Mouse (Mus musculus) mouse embryonic stem cell (cell line): ENCODE results near the gene Gfm1.

ENCODE experiments used
- in situ Hi-C, 2 experiments: fragments of 300-500 bp; cut with MboI; formaldehyde crosslinking; loops; 1 replicate in 1 of 2; 3 replicates in 1 of 2; pipeline ENCODE4 v1.14.3; 2019 to 2020; ENCODE audit warnings: low sequenced_read_pairs in 2 of 2, low pct_unique_long_range_greater_than_20kb in 1 of 2, mixed read lengths in 1 of 2; ENCODE audit not compliant: unreplicated experiment in 1 of 2

Gfm1 gene

DNA sequence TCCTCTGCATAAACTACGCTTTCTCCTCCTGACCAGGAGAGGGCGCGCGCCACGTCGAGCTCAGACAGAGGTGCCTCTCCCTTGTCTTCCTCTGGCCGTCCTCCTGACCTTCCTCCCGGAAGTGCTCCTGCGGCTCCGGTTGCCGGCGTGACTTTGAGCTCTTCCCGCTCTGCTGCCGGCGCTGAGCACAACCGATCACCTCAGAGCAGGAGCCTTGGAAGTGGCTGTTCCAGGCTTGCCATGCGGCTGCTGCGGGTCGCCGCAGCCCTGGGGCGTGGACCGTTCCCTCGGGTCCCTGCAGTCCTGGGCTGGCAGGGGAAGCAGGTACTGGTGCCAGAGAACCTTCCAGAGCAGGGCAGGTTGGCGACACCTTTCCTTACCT is at the start of gene Gfm1:
Gene Gfm1, plus strand, starts transcription at position 98 of the 382 bp plus-strand sequence.
- in situ Hi-C loops = no loop called here

DNA sequence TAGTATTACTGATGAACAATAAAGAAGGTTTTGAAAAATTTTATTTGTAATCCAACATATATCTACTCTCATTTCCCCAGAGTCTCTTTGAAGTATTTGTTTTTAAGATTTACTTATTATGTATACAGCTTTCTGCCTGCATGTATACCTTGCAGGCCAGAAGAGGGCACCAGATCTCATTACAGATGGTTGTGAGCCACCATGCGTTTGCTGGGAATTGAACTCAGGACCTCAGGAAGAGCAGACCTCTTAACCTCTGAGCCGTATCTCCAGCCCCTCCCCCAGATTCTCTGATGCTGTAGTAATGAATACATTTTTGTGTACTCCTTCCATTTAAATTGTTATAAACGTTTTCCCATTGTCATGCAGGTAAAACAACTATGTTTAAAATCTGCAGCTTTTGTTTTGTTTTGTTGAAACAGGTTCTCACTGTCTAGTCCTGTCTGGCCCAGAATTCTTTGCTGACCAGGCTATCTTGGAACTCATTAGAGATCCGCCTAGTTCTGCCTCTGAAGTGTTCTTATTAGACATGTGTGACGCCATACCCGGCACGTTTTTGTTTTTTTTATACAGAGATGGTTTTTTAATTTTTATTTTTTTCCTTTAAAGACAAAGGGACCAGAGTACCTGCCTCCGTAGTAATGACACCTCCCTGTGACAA is 428 bp upstream of the Gfm1 start:
- in situ Hi-C loops = no loop called here

DNA sequence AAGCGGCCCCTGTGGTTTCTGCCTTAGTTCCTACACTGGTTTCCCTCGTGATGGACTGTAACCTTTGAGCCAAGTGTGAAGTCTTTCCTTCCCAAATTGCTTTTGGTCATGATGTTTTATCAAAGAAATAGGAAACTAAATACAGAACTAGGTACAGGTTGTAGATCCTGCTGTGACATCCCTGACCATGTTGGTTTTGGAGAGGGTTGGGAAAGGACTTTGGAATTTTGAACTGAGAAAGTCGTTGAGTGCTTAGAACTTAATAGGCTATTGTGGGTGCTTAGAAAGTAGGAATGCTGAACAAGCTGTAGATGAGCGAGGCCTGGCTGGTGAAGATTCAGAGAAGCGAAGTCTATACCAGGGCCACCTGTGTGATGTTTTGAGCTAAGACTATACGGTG is 4.1 kb downstream of the Gfm1 start:
- in situ Hi-C loops = no loop called here

DNA sequence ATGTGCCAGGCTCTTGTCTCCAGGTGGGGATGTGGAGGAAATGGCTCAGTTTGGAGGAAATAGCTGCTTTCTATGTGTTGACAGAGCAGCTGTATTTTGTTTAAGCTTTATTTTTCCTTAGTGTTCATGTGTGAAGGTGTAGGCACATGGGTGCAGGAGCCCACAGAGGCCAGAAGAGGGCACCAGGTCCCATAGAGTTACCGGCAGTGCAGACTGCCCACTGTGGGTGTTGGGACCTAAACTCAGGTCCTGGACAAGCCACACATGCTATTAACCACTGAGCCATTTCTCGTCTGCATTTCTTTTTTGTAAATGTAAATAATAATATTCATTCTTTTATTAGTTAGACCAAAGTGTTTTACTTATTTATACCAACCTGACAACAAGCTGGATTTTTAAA is 17.2 kb downstream of the Gfm1 start:
- in situ Hi-C loops = no loop called here

DNA sequence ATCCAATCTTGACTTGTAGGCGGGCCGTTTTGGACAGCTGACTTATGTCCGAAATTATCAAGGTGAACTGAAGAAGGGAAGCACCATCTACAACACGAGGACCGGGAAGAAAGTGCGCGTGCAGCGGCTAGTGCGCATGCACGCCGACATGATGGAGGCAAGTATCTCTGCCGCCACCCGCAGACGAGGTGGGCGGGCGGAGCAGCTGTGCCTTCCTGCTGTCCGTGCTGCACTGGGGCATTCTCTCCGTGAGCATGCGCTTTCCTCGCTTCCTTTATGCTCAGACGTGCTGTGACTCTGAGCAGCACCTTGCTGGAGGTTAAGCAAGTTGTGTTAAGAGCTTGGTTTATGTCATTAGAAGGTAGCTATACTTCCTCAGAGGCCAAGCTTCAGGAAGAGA is 19.8 kb downstream of the Gfm1 start:
- in situ Hi-C loops = no loop called here

DNA sequence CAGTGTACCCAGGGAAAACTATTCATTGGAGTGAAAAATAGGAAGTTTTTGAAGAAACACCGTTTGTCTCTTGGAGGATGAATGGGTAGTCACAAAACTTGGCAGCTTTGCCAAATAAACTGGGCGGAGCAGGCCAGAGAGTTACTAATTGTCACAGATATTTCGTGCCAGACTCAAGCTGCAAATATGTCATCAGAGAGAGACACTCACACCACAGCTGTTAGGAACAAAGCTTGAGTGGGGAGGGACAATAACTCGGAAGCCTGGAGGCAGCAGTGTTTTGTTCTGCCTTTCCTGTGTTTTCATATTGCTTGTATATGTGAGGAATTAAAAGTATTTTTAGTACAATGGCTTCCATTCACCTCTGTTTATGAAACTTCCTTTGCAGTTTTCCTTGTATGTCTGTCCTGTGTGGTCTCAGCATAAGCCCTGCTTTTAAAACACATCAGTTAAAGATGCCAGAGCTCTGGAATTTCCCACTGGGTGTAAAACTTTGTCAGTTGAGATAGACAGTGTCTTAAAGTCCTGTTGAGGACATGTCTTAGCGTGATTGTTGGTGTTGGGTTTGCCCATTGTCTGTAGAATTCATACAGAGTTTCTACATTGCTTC is 20.8 kb downstream of the Gfm1 start:
- in situ Hi-C loops = no loop called here

DNA sequence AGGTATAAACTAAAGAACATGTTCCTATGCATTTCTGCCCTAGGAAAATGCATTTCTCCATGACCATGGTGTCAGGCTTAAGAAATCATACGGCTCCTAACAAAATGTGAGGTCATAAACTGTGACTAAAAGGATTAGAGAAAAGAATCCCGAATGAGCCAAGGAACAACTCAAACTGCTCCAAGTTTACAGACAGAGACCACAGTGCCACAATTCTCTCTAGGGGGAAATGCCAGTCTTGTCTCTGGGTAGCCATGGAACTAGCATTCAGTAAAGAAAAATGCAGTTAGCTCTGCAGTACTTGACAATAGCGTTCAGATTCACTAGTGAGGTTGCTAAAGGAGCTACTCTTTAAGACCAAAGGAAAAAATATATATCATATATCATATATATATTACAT is 30.0 kb downstream of the Gfm1 start:
- in situ Hi-C loops = no loop called here

DNA sequence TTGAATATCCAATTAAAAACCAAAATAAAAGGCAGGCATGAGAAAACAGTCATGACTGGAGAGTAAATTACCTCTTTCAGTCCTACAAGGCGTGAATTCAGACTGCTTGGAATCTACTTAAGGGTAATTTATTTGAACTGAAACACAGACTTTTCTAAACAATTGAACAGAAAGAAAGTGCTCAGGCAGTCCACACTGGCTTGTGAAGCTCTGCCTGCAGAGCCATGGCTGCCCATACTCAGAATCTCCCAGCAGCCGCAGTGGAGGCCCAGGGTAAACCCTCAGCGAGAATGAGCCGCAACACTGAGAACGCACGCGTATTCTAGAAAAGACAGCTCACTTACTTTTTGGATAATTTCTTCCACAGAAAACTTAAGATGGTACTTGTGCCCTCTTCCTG is 32.1 kb downstream of the Gfm1 start:
- in situ Hi-C loops = no loop called here

DNA sequence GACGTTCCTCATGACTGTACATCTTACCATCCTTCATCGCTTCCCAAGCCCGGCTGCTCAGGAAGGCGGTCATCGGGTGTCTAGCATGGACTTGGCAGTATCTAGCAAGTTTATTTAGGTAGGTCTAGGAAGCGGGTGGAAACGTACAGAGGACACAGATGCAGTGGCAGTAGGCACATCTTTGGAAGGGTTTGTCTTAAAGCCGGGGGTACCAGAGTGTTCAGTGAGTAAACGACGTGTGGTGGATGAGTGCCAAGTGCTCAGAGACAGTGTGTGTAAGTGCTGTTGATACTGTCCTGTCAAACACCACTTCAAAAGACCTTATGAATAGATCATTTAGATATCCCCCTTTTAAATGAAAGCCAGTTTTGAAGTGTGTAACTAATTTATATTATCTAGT is 32.7 kb downstream of the Gfm1 start:
- in situ Hi-C loops = no loop called here

DNA sequence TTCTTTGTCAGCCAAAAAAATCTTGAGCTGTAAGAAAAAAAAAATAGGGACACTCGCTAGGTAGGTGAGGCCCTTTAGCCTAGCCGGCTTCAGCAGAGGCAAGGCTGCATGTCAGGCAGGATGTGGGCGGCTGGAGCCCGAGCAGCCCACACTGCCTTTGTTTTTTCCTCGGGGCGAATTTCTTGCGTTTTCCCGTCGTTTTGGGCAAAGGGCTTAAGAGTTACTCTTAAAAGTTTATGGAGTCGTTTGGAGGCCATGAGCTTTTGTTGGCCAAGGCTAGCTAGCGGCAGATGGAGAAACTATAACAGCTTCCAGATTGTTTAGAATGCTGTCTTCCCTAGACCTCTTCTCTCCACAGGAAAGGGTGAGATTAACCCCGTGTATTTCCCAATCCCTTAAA is 33.1 kb downstream of the Gfm1 start:
- in situ Hi-C loops = no loop called here

DNA sequence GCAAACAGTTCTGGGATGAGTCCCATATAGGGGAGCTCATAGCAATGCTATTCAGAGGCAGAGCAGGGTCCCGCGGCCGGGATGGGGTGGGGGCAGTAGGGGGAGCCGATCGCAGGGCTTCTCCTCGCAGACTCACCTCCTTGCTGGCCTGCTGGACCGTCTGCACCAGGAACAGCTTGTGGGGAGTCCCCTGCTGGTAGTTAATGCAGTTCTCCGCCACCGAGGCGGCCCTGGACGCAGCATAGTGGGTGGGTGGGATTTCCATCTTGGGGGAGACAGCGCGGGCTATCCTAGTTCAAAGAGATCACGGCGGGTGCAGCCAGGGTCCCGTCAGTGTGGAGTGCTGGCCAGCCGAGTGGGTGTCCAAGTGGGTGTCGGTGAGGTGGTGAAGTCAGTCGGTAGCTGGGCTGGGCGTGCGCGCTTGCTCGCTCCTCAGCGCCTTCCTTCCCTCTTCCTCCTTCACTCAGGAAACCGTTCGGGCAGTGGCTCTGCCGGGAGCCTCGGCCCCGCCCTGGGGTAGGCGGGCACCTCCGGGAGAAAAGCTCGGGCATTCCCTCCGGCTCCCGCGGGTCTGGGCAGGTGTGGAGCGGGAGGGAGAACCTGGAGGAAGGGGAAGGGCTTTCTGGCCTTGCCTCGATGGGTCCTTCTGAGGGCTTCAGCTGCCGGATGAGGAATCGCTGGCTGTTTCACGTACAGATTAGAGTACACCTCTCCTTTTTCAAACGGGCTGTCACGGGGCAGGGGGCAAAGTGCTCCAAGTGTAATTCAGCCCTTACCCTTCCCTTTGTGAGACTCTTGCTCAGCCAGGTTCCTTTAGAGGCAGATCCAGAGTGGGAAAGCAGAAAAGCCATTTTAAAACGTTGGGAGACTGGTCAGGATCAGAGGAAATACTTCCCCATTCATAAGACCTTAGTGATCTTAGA is 33.8 kb downstream of the Gfm1 start, which contains the start of gene Lxn:
Gene Lxn, minus strand, starts transcription at position 477 of the 923 bp plus-strand sequence.
- in situ Hi-C loops = no loop called here

DNA sequence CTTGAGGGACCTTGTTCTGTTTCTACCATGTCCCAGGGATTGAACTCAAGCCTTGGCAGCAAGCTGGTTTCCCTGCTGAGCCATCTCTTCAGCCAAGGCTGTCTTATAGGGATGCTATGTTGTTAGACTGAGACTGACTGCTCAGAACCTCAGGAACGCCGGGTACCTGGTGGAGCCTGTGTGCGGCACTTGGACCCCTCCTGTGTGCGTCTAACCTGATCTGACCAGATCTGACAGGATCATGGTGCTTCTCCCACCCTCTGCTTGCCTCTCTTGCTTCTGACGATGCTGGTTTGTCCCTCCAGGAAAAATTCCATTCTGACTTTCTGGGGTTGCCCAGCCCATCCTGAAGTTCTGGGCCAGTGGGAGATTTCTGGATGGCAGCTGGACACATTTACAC is 36.7 kb downstream of the Gfm1 start:
- in situ Hi-C loops = no loop called here

DNA sequence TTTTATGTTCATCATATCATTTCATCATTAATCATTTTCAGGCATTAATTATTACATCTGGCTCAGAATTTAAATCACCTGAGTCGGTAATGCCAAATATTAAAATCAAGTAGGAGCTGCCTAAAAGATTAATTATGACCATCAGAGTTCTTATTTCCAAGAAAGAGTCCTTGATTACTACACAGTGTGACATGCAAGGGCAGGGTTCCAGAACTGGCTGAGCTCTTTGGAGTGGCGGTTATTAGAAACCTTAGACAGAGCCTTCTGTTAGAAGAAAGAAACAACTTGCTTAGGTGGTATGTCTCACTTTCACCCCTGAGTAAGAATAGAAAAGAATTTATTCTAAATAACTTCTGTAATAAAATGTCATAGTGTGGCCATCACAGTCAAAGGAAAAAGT is 37.4 kb downstream of the Gfm1 start:
- in situ Hi-C loops = no loop called here

DNA sequence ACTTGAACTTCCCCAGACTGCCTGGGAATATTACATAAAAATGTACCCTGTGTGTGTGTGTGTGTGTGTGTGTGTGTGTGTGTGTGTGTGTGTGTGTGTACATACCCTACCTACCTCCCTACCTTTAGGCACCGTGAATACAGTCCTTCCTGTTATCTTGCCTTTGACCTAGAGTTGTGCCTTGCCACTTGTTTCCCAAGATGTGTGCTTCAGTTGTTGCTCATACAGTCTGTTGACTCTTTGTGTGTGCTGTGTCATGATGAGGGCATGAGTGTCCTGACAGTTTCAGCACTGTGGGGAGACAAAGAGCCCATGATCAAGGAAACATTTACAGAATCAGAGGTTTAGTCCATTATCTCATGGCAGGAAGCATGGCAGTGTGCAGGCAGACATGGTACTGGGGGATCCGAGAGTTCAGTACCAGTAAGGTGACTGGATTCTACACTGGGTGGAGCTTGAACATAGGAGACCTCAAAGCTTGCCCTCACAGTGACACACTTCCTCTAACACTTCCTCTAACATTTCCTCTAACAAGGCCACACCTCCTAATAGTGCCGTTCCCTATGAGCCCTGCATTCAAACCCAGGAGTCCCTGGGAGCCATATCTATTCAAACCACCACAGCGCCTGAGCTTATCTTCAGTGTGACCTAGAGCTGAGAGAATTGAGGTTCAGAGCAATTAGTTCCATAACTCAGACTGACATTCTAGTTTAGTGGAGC is 41.7 kb downstream of the Gfm1 start:
- in situ Hi-C loops = no loop called here

DNA sequence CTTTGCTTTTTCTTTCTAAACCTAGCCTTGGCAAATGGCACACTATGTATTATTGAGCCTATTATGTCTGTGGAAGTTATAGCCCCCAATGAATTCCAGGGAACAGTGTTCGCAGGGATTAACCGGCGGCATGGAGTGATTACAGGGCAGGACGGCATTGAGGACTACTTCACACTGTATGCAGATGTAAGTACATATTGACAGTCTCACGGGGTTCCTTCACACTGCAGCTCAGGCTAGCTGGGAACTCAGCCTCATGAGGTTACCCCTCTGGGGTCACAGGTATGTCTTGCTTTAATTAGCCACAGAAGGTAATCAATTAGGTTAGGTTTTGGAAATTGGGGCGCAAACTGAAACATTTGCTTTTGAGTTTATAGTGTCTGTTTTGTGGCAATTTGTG is 43.5 kb downstream of the Gfm1 start:
- in situ Hi-C loops = no loop called here

DNA sequence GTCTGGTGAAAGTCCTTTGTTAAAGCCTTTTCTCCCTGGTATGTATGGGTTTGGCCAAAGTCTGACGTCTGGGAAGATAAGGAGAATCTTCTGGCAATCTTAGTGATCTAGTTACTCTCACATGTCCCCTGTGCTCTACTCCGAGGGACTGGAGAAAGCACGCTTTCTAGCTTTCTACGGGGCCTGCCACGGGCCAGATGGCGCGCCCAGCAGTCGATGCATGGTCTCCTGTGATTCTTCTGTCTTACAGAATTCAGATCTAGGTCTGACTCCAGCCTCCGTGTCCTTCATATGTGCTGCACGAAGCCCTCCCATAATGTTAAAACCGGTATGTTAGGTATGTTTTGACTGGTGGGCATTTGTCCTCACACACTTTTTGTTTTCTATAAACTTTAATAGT is 49.9 kb downstream of the Gfm1 start:
- in situ Hi-C loops = no loop called here

DNA sequence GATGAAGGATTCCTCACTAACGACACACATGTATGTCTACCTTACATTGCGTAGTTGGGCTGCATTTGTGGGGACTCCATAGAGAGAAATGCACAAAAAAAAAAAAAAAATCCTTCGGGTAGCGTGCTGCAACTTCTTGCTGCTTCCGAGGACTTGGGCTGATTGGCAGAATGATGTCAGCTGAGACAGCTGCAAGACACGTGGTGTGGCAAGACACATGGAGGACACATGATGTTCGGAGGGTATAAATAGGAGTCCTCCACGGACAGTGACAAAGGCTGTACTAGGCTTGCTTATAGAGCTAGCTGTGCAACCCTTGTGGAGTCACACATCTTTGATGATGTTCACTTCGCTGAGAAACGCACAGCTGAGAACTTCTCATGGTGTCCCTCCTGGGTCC is 52.5 kb downstream of the Gfm1 start:
- in situ Hi-C loops = no loop called here

DNA sequence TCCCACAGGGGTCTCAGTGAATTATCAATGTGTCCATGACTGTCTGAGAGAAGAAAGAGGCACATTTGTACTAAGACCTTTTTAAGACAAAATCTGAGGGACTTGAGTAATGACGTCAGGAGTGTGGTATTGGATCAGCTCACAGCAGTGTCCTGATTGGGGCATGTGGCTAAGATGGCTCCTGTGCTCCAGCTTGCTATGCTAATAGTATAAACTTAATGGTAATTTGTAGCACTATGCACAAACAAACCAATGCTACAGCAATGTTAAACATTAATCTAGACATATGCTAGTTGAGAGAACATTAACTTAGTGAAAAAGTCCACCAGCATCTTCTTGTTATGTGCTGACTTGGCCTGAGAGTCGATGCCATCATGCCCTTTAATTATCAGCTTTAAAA is 55.3 kb downstream of the Gfm1 start:
- in situ Hi-C loops = no loop called here

DNA sequence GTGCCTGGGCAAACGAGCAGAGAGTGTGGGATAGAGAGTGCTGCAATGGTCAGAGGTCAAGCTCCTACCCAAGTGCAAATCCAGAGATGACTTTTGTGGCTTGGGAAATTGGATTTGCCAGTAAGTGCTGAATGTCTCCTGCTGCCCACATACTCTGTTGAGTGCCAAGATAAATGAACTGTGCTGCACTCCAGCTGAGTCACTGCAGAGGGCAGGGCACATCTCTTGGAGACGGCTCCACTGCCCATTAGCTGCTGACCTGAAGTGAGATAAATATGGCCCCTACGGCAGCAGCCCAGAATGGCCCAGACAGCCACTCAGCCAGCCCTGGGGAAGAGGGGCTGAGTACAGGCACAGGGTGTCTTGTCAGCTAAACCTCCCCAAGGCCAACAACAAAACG is 60.3 kb downstream of the Gfm1 start:
- in situ Hi-C loops = no loop called here
